In the genomic region with DNA sequence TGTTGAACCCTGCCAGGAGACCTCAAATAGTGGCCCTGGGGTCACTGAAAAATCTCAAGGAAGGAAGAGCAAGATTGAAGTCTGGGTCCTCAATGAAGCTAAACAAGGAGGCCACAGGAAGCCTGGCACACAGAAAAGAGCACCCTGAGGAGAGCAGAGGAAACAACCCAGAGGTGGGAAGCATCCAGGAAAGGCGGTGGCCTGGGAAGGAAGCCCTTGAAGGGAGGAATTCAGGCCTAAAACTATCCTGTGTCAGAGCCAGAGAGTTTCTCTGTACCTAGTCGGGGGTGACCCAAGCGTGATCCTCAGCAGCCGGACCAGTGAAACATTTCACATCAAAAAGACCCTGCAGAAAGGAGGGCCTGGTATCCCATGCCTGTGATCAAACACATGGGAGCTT, we compare ENCODE assay signal across 17 mouse cellular contexts. TPM values are rescaled to one million over a fixed set of nuclear protein-coding genes. Genes with fewer than 3 reads are reported as not detected.
DNase-seq lines count a peak whose midpoint lies in the region; ATAC-seq and TF ChIP-seq lines count a peak whose summit lies in the region.
"Had no signal": no experiment of that assay in that cellular context is flagged by ENCODE, and none has a peak within 500 bp of the region (broad histone marks: within the 10 kb centered on the region; RNA-seq: fewer than 3 reads in every experiment).

No protein-coding gene starts in this region.

- H3K4me3 ChIP-seq in embryonic facial prominence, embryonic 13.5 days: no peak overlapping the region
- no peak overlapping the region for H3K4me3 ChIP-seq in embryonic facial prominence, embryonic 10.5 days
- H3K4me3 ChIP-seq in kidney, adult 2 months (ENCODE audit: insufficient read depth, low read depth, low read length): no peak overlapping the region
- no peak overlapping the region for H3K4me3 ChIP-seq in kidney, embryonic 15.5 days (replicated peaks)
- H3K4me3 ChIP-seq in neural tube, embryonic 13.5 days: no peak overlapping the region
- H3K4me3 ChIP-seq: embryonic facial prominence, embryonic 12.5 days; limb, embryonic 13.5 days; neural tube, embryonic 12.5 days had no signal

- H3K27ac ChIP-seq in embryonic facial prominence, embryonic 13.5 days: 0 out of 2 replicates have a peak overlapping the region, but pooled peaks have one; percentile 12
- H3K27ac ChIP-seq in embryonic facial prominence, embryonic 10.5 days (replicated peaks): no peak overlapping the region
- H3K27ac ChIP-seq in kidney, adult 2 months (ENCODE audit: insufficient read depth, low read depth, low read length): peak overlapping the region; percentile 55
- H3K27ac ChIP-seq in kidney, embryonic 15.5 days: no peak overlapping the region
- 0 out of 2 replicates have a peak overlapping the region, but pooled peaks have one; percentile 7 for H3K27ac ChIP-seq in neural tube, embryonic 13.5 days (replicated peaks)
- H3K27ac ChIP-seq: embryonic facial prominence, embryonic 12.5 days; limb, embryonic 13.5 days; neural tube, embryonic 12.5 days had no signal

- no peaks in the 10 kb centered on the region for H3K27me3 ChIP-seq in embryonic facial prominence, embryonic 13.5 days
- peaks cover 12% of the 10 kb centered on the region for H3K27me3 ChIP-seq in embryonic facial prominence, embryonic 10.5 days (replicated peaks; ENCODE audit: low read depth, poor library complexity, severe bottlenecking)
- no peaks in the 10 kb centered on the region for H3K27me3 ChIP-seq in kidney, adult 2 months (replicated peaks; ENCODE audit: control insufficient read depth, insufficient read depth, low read length)
- no peaks in the 10 kb centered on the region for H3K27me3 ChIP-seq in kidney, embryonic 15.5 days
- 0 out of 2 replicates have a peak, but pooled peaks cover 3% of the 10 kb centered on the region for H3K27me3 ChIP-seq in neural tube, embryonic 13.5 days
- H3K27me3 ChIP-seq: embryonic facial prominence, embryonic 12.5 days; neural tube, embryonic 12.5 days had no signal

- no peak overlapping the region for H3K9ac ChIP-seq in embryonic facial prominence, embryonic 13.5 days
- H3K9ac ChIP-seq in kidney, embryonic 15.5 days: no peak overlapping the region
- no peak overlapping the region for H3K9ac ChIP-seq in neural tube, embryonic 13.5 days
- H3K9ac ChIP-seq: embryonic facial prominence, embryonic 12.5 days; limb, embryonic 13.5 days; liver, postnatal 0 days; neural tube, embryonic 12.5 days had no signal

- ATAC-seq in embryonic facial prominence, embryonic 13.5 days (ENCODE audit: insufficient number of reproducible peaks, insufficient read depth, low FRiP score, low TSS enrichment, low read depth): no peak
- no peak for ATAC-seq in kidney, embryonic 15.5 days (replicated peaks; ENCODE audit: low FRiP score)
- ATAC-seq in neural tube, embryonic 13.5 days (ENCODE audit: low read depth): no peak
- ATAC-seq: liver, postnatal 0 days had no signal

- WGBS in embryonic facial prominence, embryonic 13.5 days: 80% methylated on average over 4 of the region's 4 CpGs
- WGBS in embryonic facial prominence, embryonic 10.5 days: 78% methylated on average over 4 of the region's 4 CpGs
- WGBS in kidney, adult 2 months: 62% methylated on average over 4 of the region's 4 CpGs
- WGBS in kidney, embryonic 15.5 days: 62% methylated on average over 4 of the region's 4 CpGs
- WGBS in neural tube, embryonic 13.5 days: 81% methylated on average over 4 of the region's 4 CpGs

- TF ChIP-seq POLR2A in kidney, adult 2 months (IDR thresholded peaks at IDR 0.05; ENCODE audit: low read depth, low read length): no peak

- H3K36me3 ChIP-seq in embryonic facial prominence, embryonic 13.5 days: no peaks in the 10 kb centered on the region
- no peaks in the 10 kb centered on the region for H3K36me3 ChIP-seq in embryonic facial prominence, embryonic 10.5 days (replicated peaks)
- H3K36me3 ChIP-seq in kidney, adult 2 months (ENCODE audit: control insufficient read depth, insufficient read depth, low read length): no peaks in the 10 kb centered on the region
- no peaks in the 10 kb centered on the region for H3K36me3 ChIP-seq in kidney, embryonic 15.5 days
- no peaks in the 10 kb centered on the region for H3K36me3 ChIP-seq in neural tube, embryonic 13.5 days
- H3K36me3 ChIP-seq: embryonic facial prominence, embryonic 12.5 days; limb, embryonic 13.5 days; neural tube, embryonic 12.5 days had no signal

- TF ChIP-seq CTCF in kidney, adult 2 months (conservative IDR thresholded peaks at IDR 0.05; ENCODE audit: insufficient read depth, insufficient read length, low read depth, low read length): no peak

- H3K9me3 ChIP-seq in embryonic facial prominence, embryonic 13.5 days: no peaks in the 10 kb centered on the region
- H3K9me3 ChIP-seq in embryonic facial prominence, embryonic 10.5 days: no peaks in the 10 kb centered on the region
- H3K9me3 ChIP-seq in kidney, embryonic 15.5 days (replicated peaks): no peaks in the 10 kb centered on the region
- H3K9me3 ChIP-seq in neural tube, embryonic 13.5 days: no peaks in the 10 kb centered on the region
- H3K9me3 ChIP-seq: embryonic facial prominence, embryonic 12.5 days; limb, embryonic 13.5 days; neural tube, embryonic 12.5 days had no signal

- peaks cover 4% of the 10 kb centered on the region; the same call in 1 of the 2 replicates for H3K4me1 ChIP-seq in embryonic facial prominence, embryonic 13.5 days
- no peaks in the 10 kb centered on the region for H3K4me1 ChIP-seq in embryonic facial prominence, embryonic 10.5 days
- no peaks in the 10 kb centered on the region for H3K4me1 ChIP-seq in kidney, adult 2 months (ENCODE audit: control insufficient read depth, insufficient read depth, low read length)
- no peaks in the 10 kb centered on the region; the same call in 1 of the 2 replicates for H3K4me1 ChIP-seq in kidney, embryonic 15.5 days
- H3K4me1 ChIP-seq in neural tube, embryonic 13.5 days (replicated peaks): no peaks in the 10 kb centered on the region
- H3K4me1 ChIP-seq: embryonic facial prominence, embryonic 12.5 days; neural tube, embryonic 12.5 days had no signal

- H3K4me2 ChIP-seq in embryonic facial prominence, embryonic 13.5 days: no peak overlapping the region
- H3K4me2 ChIP-seq in kidney, embryonic 15.5 days: no peak overlapping the region
- H3K4me2 ChIP-seq in neural tube, embryonic 13.5 days: no peak overlapping the region
- H3K4me2 ChIP-seq: embryonic facial prominence, embryonic 12.5 days; limb, embryonic 13.5 days; neural tube, embryonic 12.5 days had no signal

- DNase-seq in embryonic facial prominence, embryonic 10.5 days (ENCODE audit: low spot score): no peak
- DNase-seq in kidney, adult 2 months: peak; percentile 58
- DNase-seq in neural tube, embryonic 10.5 days (ENCODE audit: extremely low spot score, low spot score): no peak
- no peak for DNase-seq in thymus, postnatal 36 days
- no peak for DNase-seq in spleen, adult 12 weeks (ENCODE audit: low spot score)
- DNase-seq: cerebellum, adult 11 months; cerebellum, postnatal 36 days; gastrocnemius, postnatal 10 days; liver, postnatal 0 days had no signal

RNA-seq across cellular contexts. Expression of a gene that starts 7.2 kb away (rescaled TPM):
- polyA plus RNA-seq in embryonic facial prominence, embryonic 13.5 days (2015; fragmentation: Nextera tagmentation; extraction: Ambion mirVana): 0.66 and 1.4 TPM in 2 replicates
- 0.04 and 0.09 TPM in 2 replicates for polyA plus RNA-seq in embryonic facial prominence, embryonic 10.5 days (2016; fragmentation: Nextera tagmentation; extraction: Ambion mirVana)
- polyA plus RNA-seq in kidney, adult 2 months (2012; rRNA removed): 0.53 and 0.62 TPM in 2 replicates
- 0.06 and 0.14 TPM in 2 replicates for polyA plus RNA-seq in kidney, embryonic 15.5 days (2015; fragmentation: Nextera tagmentation; extraction: Ambion mirVana)
- 0.18 and 0.32 TPM in 2 replicates for polyA plus RNA-seq in neural tube, embryonic 13.5 days (2015; fragmentation: Nextera tagmentation; extraction: Ambion mirVana)
- polyA plus RNA-seq: liver, postnatal 0 days had no signal

RNA-seq across cellular contexts. Expression of a gene that starts 38.5 kb away (rescaled TPM):
- 0.08 and 0.12 TPM in 2 replicates for polyA plus RNA-seq in embryonic facial prominence, embryonic 13.5 days (2015; fragmentation: Nextera tagmentation; extraction: Ambion mirVana)
- polyA plus RNA-seq in embryonic facial prominence, embryonic 10.5 days (2016; fragmentation: Nextera tagmentation; extraction: Ambion mirVana): 0.10 and 0.24 TPM in 2 replicates
- polyA plus RNA-seq in kidney, adult 2 months (2012; rRNA removed): 355 and 358 TPM in 2 replicates
- polyA plus RNA-seq in kidney, embryonic 15.5 days (2015; fragmentation: Nextera tagmentation; extraction: Ambion mirVana): 21.6 and 26.5 TPM in 2 replicates
- polyA plus RNA-seq in neural tube, embryonic 13.5 days (2015; fragmentation: Nextera tagmentation; extraction: Ambion mirVana): 2.0 and 2.1 TPM in 2 replicates
- polyA plus RNA-seq: heart, embryonic 16.5 days; limb, embryonic 13.5 days; liver, postnatal 0 days; stomach, embryonic 16.5 days had no signal

Comparison
In these comparisons a context has a peak if more than half of its experiments do, and no peak if none do; other contexts are left out.
1. H3K27ac ChIP-seq: peak in embryonic facial prominence, embryonic 13.5 days (single experiment), kidney, adult 2 months (single experiment) and neural tube, embryonic 13.5 days (single experiment); none in embryonic facial prominence, embryonic 10.5 days (single experiment) and kidney, embryonic 15.5 days (single experiment).
2. RNA of a gene that starts 38.5 kb away (polyA plus RNA-seq): 355 to 358 TPM in kidney, adult 2 months; 21.6 to 26.5 TPM in kidney, embryonic 15.5 days, 2.0 to 2.1 TPM in neural tube, embryonic 13.5 days, 0.10 to 0.24 TPM in embryonic facial prominence, embryonic 10.5 days and 0.08 to 0.12 TPM in embryonic facial prominence, embryonic 13.5 days; every median in the first group is over 10 times any median in the second.